In the genomic region with DNA sequence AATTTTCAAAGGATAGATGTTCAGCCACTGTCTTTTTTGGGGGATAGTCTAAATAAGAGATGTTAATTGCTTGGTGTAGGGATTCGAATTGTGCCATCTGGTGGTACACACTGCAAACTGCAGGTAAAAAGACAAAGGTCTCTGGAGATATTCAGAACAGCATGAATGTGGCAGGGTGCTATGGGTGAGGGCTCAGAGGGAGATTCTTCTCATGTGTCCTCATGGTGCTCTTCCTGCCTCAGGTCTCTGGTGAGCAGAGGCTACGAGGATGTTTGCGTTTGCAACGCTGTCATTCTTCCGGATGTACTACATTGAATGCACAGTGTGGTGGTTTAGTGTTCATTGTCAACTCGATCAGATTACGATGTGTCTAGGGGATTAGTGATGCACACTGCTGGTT, we compare ENCODE assay signal across 10 mouse cellular contexts. TPM values are rescaled to one million over a fixed set of nuclear protein-coding genes. Genes with fewer than 3 reads are reported as not detected.
DNase-seq lines count a peak whose midpoint lies in the region; ATAC-seq and TF ChIP-seq lines count a peak whose summit lies in the region.
"Had no signal": no experiment of that assay in that cellular context is flagged by ENCODE, and none has a peak within 500 bp of the region (broad histone marks: within the 10 kb centered on the region; RNA-seq: fewer than 3 reads in every experiment).

No protein-coding gene starts in this region.

- no peak overlapping the region for H3K27ac ChIP-seq in forebrain, embryonic 11.5 days (ENCODE audit: low read depth, low read length)
- no peak overlapping the region for H3K27ac ChIP-seq in forebrain, embryonic 10.5 days
- no peak overlapping the region for H3K27ac ChIP-seq in thymus, adult 2 months (ENCODE audit: control insufficient read depth, insufficient read depth, low read length)
- H3K27ac ChIP-seq in forebrain, embryonic 16.5 days (ENCODE audit: low read length) = no peak overlapping the region
- H3K27ac ChIP-seq in small intestine, adult 2 months (ENCODE audit: insufficient read depth, low read depth, low read length) = no peak overlapping the region

- no peaks in the 10 kb centered on the region for H3K36me3 ChIP-seq in forebrain, embryonic 11.5 days (ENCODE audit: control insufficient read depth, insufficient read depth, low read length)
- H3K36me3 ChIP-seq in forebrain, embryonic 10.5 days (replicated peaks) = no peaks in the 10 kb centered on the region
- no peaks in the 10 kb centered on the region for H3K36me3 ChIP-seq in thymus, adult 2 months (ENCODE audit: control insufficient read depth, insufficient read depth, low read length)
- H3K36me3 ChIP-seq in forebrain, embryonic 16.5 days (ENCODE audit: control insufficient read depth, insufficient read depth) = no peaks in the 10 kb centered on the region
- no peaks in the 10 kb centered on the region for H3K36me3 ChIP-seq in small intestine, adult 2 months (ENCODE audit: control insufficient read depth, insufficient read depth, low read length)

- no peaks in the 10 kb centered on the region for H3K9me3 ChIP-seq in forebrain, embryonic 11.5 days (ENCODE audit: control insufficient read depth, low read length)
- no peaks in the 10 kb centered on the region for H3K9me3 ChIP-seq in forebrain, embryonic 10.5 days
- H3K9me3 ChIP-seq in forebrain, embryonic 16.5 days (ENCODE audit: control insufficient read depth, low read length) = no peaks in the 10 kb centered on the region
- H3K9me3 ChIP-seq: megakaryocyte, embryonic 14.5 days had no signal

- no peak for TF ChIP-seq CTCF in thymus, adult 2 months (IDR thresholded peaks at IDR 0.05; ENCODE audit: borderline replicate concordance, control insufficient read depth, extremely low read depth, insufficient read depth, low read length, poor library complexity)
- TF ChIP-seq CTCF in small intestine, adult 2 months (IDR thresholded peaks at IDR 0.05; ENCODE audit: extremely low read depth, insufficient read length, insufficient replicate concordance, low read depth, low read length) = peak; percentile 22; the same call in 1 of the 2 replicates

- peak; percentile 56 for ATAC-seq in forebrain, embryonic 11.5 days (replicated peaks; ENCODE audit: low FRiP score)
- ATAC-seq in forebrain, embryonic 16.5 days = peak; percentile 62

- WGBS in forebrain, embryonic 11.5 days = 49% methylated on average over 7 of the region's 7 CpGs
- WGBS in forebrain, embryonic 10.5 days = 53% methylated on average over 7 of the region's 7 CpGs
- WGBS in thymus, adult 2 months = 56% methylated on average over 7 of the region's 7 CpGs
- WGBS in forebrain, embryonic 16.5 days = 49% methylated on average over 7 of the region's 7 CpGs
- 49% methylated on average over 7 of the region's 7 CpGs for WGBS in small intestine, adult 2 months

- H3K4me2 ChIP-seq in forebrain, embryonic 11.5 days (ENCODE audit: low read depth, low read length, severe bottlenecking) = no peak overlapping the region
- no peak overlapping the region for H3K4me2 ChIP-seq in forebrain, embryonic 16.5 days (ENCODE audit: low read length)

- no peaks in the 10 kb centered on the region for H3K4me1 ChIP-seq in forebrain, embryonic 11.5 days (replicated peaks; ENCODE audit: control insufficient read depth, insufficient read depth, low read length)
- no peaks in the 10 kb centered on the region for H3K4me1 ChIP-seq in forebrain, embryonic 10.5 days
- H3K4me1 ChIP-seq in thymus, adult 2 months (replicated peaks; ENCODE audit: control insufficient read depth, insufficient read depth, low read length) = no peaks in the 10 kb centered on the region
- H3K4me1 ChIP-seq in forebrain, embryonic 16.5 days (replicated peaks; ENCODE audit: control insufficient read depth, insufficient read depth, low read length) = no peaks in the 10 kb centered on the region
- H3K4me1 ChIP-seq in small intestine, adult 2 months (ENCODE audit: control insufficient read depth, insufficient read depth, insufficient read length, low read length) = no peaks in the 10 kb centered on the region

- TF ChIP-seq POLR2A in thymus, adult 2 months (IDR thresholded peaks at IDR 0.05; ENCODE audit: control insufficient read depth, extremely low read depth, insufficient read depth, low read length, poor library complexity) = no peak
- no peak for TF ChIP-seq POLR2A in small intestine, adult 2 months (IDR thresholded peaks at IDR 0.05; ENCODE audit: low read depth, low read length)

- no peak for DNase-seq in forebrain, embryonic 11.5 days (ENCODE audit: low spot score)
- no peak for DNase-seq in forebrain, embryonic 10.5 days (ENCODE audit: extremely low spot score, low spot score)
- DNase-seq in thymus, adult 2 months = peak; percentile 31
- no peak for DNase-seq in thymus, adult 18-20 months
- peak; percentile 53 to 67 for DNase-seq in left cerebral cortex, postnatal 14 days (ENCODE audit: low spot score in 2 of 2)
- no peak for DNase-seq in Muller cell, postnatal 12 days (ENCODE audit: inconsistent ontology term)

- no peak overlapping the region for H3K4me3 ChIP-seq in forebrain, embryonic 11.5 days (ENCODE audit: low read depth, low read length)
- no peak overlapping the region for H3K4me3 ChIP-seq in forebrain, embryonic 10.5 days
- no peak overlapping the region for H3K4me3 ChIP-seq in thymus, adult 2 months (ENCODE audit: control insufficient read depth, insufficient read depth, low read length)
- H3K4me3 ChIP-seq in forebrain, embryonic 16.5 days (replicated peaks; ENCODE audit: low read length) = no peak overlapping the region
- no peak overlapping the region for H3K4me3 ChIP-seq in small intestine, adult 2 months (ENCODE audit: low read depth, low read length)
- H3K4me3 ChIP-seq: megakaryocyte, embryonic 14.5 days had no signal

- H3K9ac ChIP-seq in forebrain, embryonic 11.5 days (ENCODE audit: low read length) = no peak overlapping the region
- H3K9ac ChIP-seq in forebrain, embryonic 16.5 days (replicated peaks; ENCODE audit: low read depth, low read length) = no peak overlapping the region

- H3K27me3 ChIP-seq in forebrain, embryonic 11.5 days (ENCODE audit: control insufficient read depth, insufficient read depth, low read length) = no peaks in the 10 kb centered on the region
- H3K27me3 ChIP-seq in forebrain, embryonic 10.5 days (ENCODE audit: poor library complexity, severe bottlenecking) = no peaks in the 10 kb centered on the region
- H3K27me3 ChIP-seq in thymus, adult 2 months (ENCODE audit: control insufficient read depth, insufficient read depth, low read length) = no peaks in the 10 kb centered on the region
- no peaks in the 10 kb centered on the region for H3K27me3 ChIP-seq in forebrain, embryonic 16.5 days (replicated peaks; ENCODE audit: control insufficient read depth, insufficient read depth, low read length)
- no peaks in the 10 kb centered on the region for H3K27me3 ChIP-seq in small intestine, adult 2 months (ENCODE audit: control insufficient read depth, insufficient read depth, low read length)

- intact Hi-C loops in left cerebral cortex, postnatal 14 days (cut with DNase I) = loop anchor here (10.0 kb wide), 1 partner anchor 779 kb away; no protein-coding TSS in a partner anchor

RNA-seq across cellular contexts. Expression of gene 9330182O14Rik, which starts 10.1 kb away (rescaled TPM):
- polyA plus RNA-seq in forebrain, embryonic 11.5 days (2014; fragmentation: Nextera tagmentation; extraction: Ambion mirVana) = not detected in 2 replicates
- not detected in 2 replicates for polyA plus RNA-seq in forebrain, embryonic 10.5 days (2016; fragmentation: Nextera tagmentation; extraction: Ambion mirVana)
- polyA plus RNA-seq in thymus, adult 2 months (2012; rRNA removed) = not detected in 2 replicates
- polyA plus RNA-seq in forebrain, embryonic 16.5 days (2015; fragmentation: Nextera tagmentation; extraction: Ambion mirVana) = not detected in 2 replicates
- not detected for total RNA-seq in left cerebral cortex, postnatal 14 days (2021)
- not detected in 2 replicates for polyA plus RNA-seq in small intestine, adult 2 months (2012; rRNA removed)
- polyA plus RNA-seq: heart, embryonic 16.5 days had no signal

Comparison
In these comparisons a context has a peak if more than half of its experiments do, and no peak if none do; other contexts are left out.
1. DNase-seq: peak in thymus, adult 2 months (single experiment) and left cerebral cortex, postnatal 14 days (2 of 2); none in forebrain, embryonic 11.5 days (single experiment), forebrain, embryonic 10.5 days (single experiment), thymus, adult 18-20 months (0 of 2) and Muller cell, postnatal 12 days (single experiment).